Mouse (Mus musculus): Measurements from ENCODE around the gene Slpi. TPM values are rescaled to one million over a fixed set of nuclear protein-coding genes. Genes with fewer than 3 reads are reported as not detected.
A peak's percentile ranks its signal among the peaks of the same experiment; 100 is the strongest.

The Slpi gene
- polyA plus RNA-seq, 1 experiment = 11.4 TPM

GRCm38 (mm10) chr2:164383656-164384399 lies 5.1 kb downstream of the Slpi start:
- Histone ChIP-seq H3K79me2 (ENCODE audit: control insufficient read depth, insufficient read depth) (no peaks in the 10 kb centered on the region), H3K36me3 (ENCODE audit: control insufficient read depth, insufficient read depth) (no peaks in the 10 kb centered on the region), H3K27me3 (ENCODE audit: control insufficient read depth, insufficient read depth, insufficient read length) (no peaks in the 10 kb centered on the region), H3K79me3 (ENCODE audit: low read depth) (no peaks in the 10 kb centered on the region), H3ac (ENCODE audit: control insufficient read depth, insufficient read length, low read depth) (no peak overlapping the region), H3K4me3 (ENCODE audit: insufficient read depth, poor library complexity, severe bottlenecking) (no peak overlapping the region)
- TF ChIP-seq CEBPB (IDR thresholded peaks at IDR 0.05; ENCODE audit: low read depth) (peak; percentile 29), USF1 (IDR thresholded peaks at IDR 0.05; ENCODE audit: low read depth) (no peak)

- TF ChIP-seq MYOD1 (IDR thresholded peaks at IDR 0.05; ENCODE audit: control insufficient read depth, insufficient read length, low read depth) (no peak), CEBPB (IDR thresholded peaks at IDR 0.05; ENCODE audit: low read depth) (no peak), USF1 (IDR thresholded peaks at IDR 0.05; ENCODE audit: low read depth) (no peak)
- Histone ChIP-seq H3K79me2 (ENCODE audit: control insufficient read depth, insufficient read depth) (no peaks in the 10 kb centered on the region), H3ac (ENCODE audit: control insufficient read depth, insufficient read length, low read depth) (no peak overlapping the region), H3K79me3 (ENCODE audit: low read depth) (no peaks in the 10 kb centered on the region), H3K27me3 (ENCODE audit: control insufficient read depth, insufficient read depth, insufficient read length) (no peaks in the 10 kb centered on the region), H3K36me3 (ENCODE audit: control insufficient read depth, insufficient read depth) (no peaks in the 10 kb centered on the region), H3K4me3 (ENCODE audit: insufficient read depth, poor library complexity, severe bottlenecking) (no peak overlapping the region)
Measured at GRCm38 (mm10) chr2:164382971-164383370, 5.9 kb downstream of the Slpi start.

- no peak overlapping the region for H3K4me3 ChIP-seq (ENCODE audit: insufficient read depth, poor library complexity, severe bottlenecking)
- H3K36me3 ChIP-seq (ENCODE audit: control insufficient read depth, insufficient read depth) = no peaks in the 10 kb centered on the region
- no peak overlapping the region for H3ac ChIP-seq (ENCODE audit: control insufficient read depth, insufficient read length, low read depth)
- TF ChIP-seq USF1 (IDR thresholded peaks at IDR 0.05; ENCODE audit: low read depth) (no peak), FOSL1 (IDR thresholded peaks at IDR 0.05; ENCODE audit: insufficient read depth, low read length, poor library complexity, severe bottlenecking) (no peak), MYOG (IDR thresholded peaks at IDR 0.05; ENCODE audit: control insufficient read depth, extremely low read depth, insufficient read length) (no peak), MYOD1 (IDR thresholded peaks at IDR 0.05; ENCODE audit: control insufficient read depth, insufficient read length, low read depth) (no peak), CEBPB (IDR thresholded peaks at IDR 0.05; ENCODE audit: low read depth) (no peak), CTCF (IDR thresholded peaks at IDR 0.05; ENCODE audit: control insufficient read depth, insufficient read depth, insufficient read length) (no peak), MAX (IDR thresholded peaks at IDR 0.05) (no peak)
- no peaks in the 10 kb centered on the region for H3K79me2 ChIP-seq (ENCODE audit: control insufficient read depth, insufficient read depth)
- H3K79me3 ChIP-seq (ENCODE audit: low read depth) = no peaks in the 10 kb centered on the region
- H3K27me3 ChIP-seq (ENCODE audit: control insufficient read depth, insufficient read depth, insufficient read length) = no peaks in the 10 kb centered on the region
Measured at GRCm38 (mm10) chr2:164381726-164382125, 7.2 kb downstream of the Slpi start.

- no peaks in the 10 kb centered on the region for H3K79me3 ChIP-seq (ENCODE audit: low read depth)
- H3K4me3 ChIP-seq (ENCODE audit: insufficient read depth, poor library complexity, severe bottlenecking) = no peak overlapping the region
- TF ChIP-seq MYOD1 (IDR thresholded peaks at IDR 0.05; ENCODE audit: control insufficient read depth, insufficient read length, low read depth) = no peak
- no peak for TF ChIP-seq CTCF (IDR thresholded peaks at IDR 0.05; ENCODE audit: control insufficient read depth, insufficient read depth, insufficient read length)
- peak; percentile 60 for TF ChIP-seq FOSL1 (IDR thresholded peaks at IDR 0.05; ENCODE audit: insufficient read depth, low read length, poor library complexity, severe bottlenecking)
- TF ChIP-seq CEBPB (IDR thresholded peaks at IDR 0.05; ENCODE audit: low read depth) = peak; percentile 26
- TF ChIP-seq MYOG (IDR thresholded peaks at IDR 0.05; ENCODE audit: control insufficient read depth, extremely low read depth, insufficient read length) = no peak
- TF ChIP-seq MAX (IDR thresholded peaks at IDR 0.05) = no peak
- TF ChIP-seq USF1 (IDR thresholded peaks at IDR 0.05; ENCODE audit: low read depth) = no peak
- no peak overlapping the region for H3ac ChIP-seq (ENCODE audit: control insufficient read depth, insufficient read length, low read depth)
- no peaks in the 10 kb centered on the region for H3K36me3 ChIP-seq (ENCODE audit: control insufficient read depth, insufficient read depth)
- H3K27me3 ChIP-seq (ENCODE audit: control insufficient read depth, insufficient read depth, insufficient read length) = no peaks in the 10 kb centered on the region
- H3K79me2 ChIP-seq (ENCODE audit: control insufficient read depth, insufficient read depth) = no peaks in the 10 kb centered on the region
Measured at GRCm38 (mm10) chr2:164377478-164378426, 11.1 kb downstream of the Slpi start.

GRCm38 (mm10) chr2:164373187-164373586 lies 15.7 kb downstream of the Slpi start:
- Histone ChIP-seq H3K79me2 (ENCODE audit: control insufficient read depth, insufficient read depth) (no peaks in the 10 kb centered on the region), H3K4me3 (ENCODE audit: insufficient read depth, poor library complexity, severe bottlenecking) (no peak overlapping the region), H3K79me3 (ENCODE audit: low read depth) (no peaks in the 10 kb centered on the region), H3K27me3 (ENCODE audit: control insufficient read depth, insufficient read depth, insufficient read length) (no peaks in the 10 kb centered on the region), H3ac (ENCODE audit: control insufficient read depth, insufficient read length, low read depth) (no peak overlapping the region), H3K36me3 (ENCODE audit: control insufficient read depth, insufficient read depth) (no peaks in the 10 kb centered on the region)
- no peak for TF ChIP-seq MYOG (IDR thresholded peaks at IDR 0.05; ENCODE audit: control insufficient read depth, extremely low read depth, insufficient read length)
- no peak for TF ChIP-seq MYOD1 (IDR thresholded peaks at IDR 0.05; ENCODE audit: control insufficient read depth, insufficient read length, low read depth)
- no peak for TF ChIP-seq CEBPB (IDR thresholded peaks at IDR 0.05; ENCODE audit: low read depth)
- TF ChIP-seq MAX (IDR thresholded peaks at IDR 0.05) = no peak
- TF ChIP-seq USF1 (IDR thresholded peaks at IDR 0.05; ENCODE audit: low read depth) = no peak
- no peak for TF ChIP-seq FOSL1 (IDR thresholded peaks at IDR 0.05; ENCODE audit: insufficient read depth, low read length, poor library complexity, severe bottlenecking)
- TF ChIP-seq CTCF (IDR thresholded peaks at IDR 0.05; ENCODE audit: control insufficient read depth, insufficient read depth, insufficient read length) = no peak
